Mouse (Mus musculus): ENCODE data around the gene Cryl1.

DNA sequence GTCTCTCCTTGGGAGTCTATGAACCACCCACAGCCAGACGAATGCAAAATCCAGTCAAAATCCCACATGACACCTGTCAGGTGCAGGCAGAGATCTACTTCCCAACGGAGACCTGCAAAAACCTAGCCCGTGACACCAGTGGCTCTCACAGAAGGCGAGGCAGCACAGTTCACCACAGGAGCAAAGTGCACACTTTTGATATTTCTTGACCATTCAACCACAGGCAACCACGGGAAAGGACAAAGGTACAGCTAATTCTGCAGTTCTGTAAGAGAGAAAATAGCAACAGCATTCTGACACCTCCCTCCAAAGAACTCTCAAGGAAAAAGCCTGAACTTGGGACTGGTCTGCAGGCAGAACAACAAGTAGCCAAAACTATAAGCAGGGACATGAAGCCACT lies 1.1 kb downstream of the Cryl1 start:
- TF ChIP-seq EP300 (IDR thresholded peaks at IDR 0.05; ENCODE audit: low read depth): no peak
- TF ChIP-seq CTCF (IDR thresholded peaks at IDR 0.05; ENCODE audit: low read depth): no peak
